Mouse (Mus musculus): ENCODE results near the gene Sgcb. TPM values are rescaled to one million over a fixed set of nuclear protein-coding genes. Genes with fewer than 3 reads are reported as not detected.

The Sgcb gene
- polyA plus RNA-seq, 1 experiment, result 21.7 TPM

DNA sequence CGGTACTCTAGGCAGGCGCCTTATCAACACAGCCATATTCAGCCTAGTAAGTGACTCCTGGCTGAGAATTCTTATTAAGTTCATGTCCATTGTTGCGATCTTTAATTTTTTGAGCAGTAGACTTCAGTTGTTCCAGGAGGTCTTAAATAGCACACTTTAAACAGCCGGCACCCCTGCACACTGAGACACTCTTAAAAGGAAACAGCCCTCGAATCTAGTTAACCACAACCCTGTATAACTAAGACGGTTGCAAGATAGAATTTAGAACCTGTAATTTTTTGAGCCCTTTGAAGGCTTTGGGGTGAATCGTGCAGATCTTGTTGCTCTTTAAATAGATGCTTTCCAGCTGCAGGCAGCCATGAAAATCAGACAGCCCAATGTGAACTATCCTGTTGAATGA is 32.4 kb downstream of the Sgcb start:
- Histone ChIP-seq H3K27ac (ENCODE audit: control insufficient read depth, insufficient read depth, low read depth, low read length) (no peak overlapping the region), H3K27me3 (ENCODE audit: control insufficient read depth, insufficient read depth, low read length) (no peaks in the 10 kb centered on the region), H3K4me1 (ENCODE audit: control insufficient read depth, insufficient read depth, low read length) (no peaks in the 10 kb centered on the region), H3K4me3 (ENCODE audit: control insufficient read depth, low read depth, low read length) (no peak overlapping the region), H3K36me3 (ENCODE audit: control insufficient read depth, insufficient read depth, low read length) (no peaks in the 10 kb centered on the region)
- TF ChIP-seq CTCF (IDR thresholded peaks at IDR 0.05; ENCODE audit: control insufficient read depth, insufficient read depth, insufficient replicate concordance, low read depth, low read length) (no peak), POLR2A (IDR thresholded peaks at IDR 0.05; ENCODE audit: control insufficient read depth, low read depth, low read length) (no peak)

- H3K27me3 ChIP-seq (ENCODE audit: control insufficient read depth, insufficient read depth, low read length), result no peaks in the 10 kb centered on the region
- no peaks in the 10 kb centered on the region for H3K4me1 ChIP-seq (ENCODE audit: control insufficient read depth, insufficient read depth, low read length)
- TF ChIP-seq POLR2A (IDR thresholded peaks at IDR 0.05; ENCODE audit: control insufficient read depth, low read depth, low read length), result no peak
- TF ChIP-seq CTCF (IDR thresholded peaks at IDR 0.05; ENCODE audit: control insufficient read depth, insufficient read depth, insufficient replicate concordance, low read depth, low read length), result no peak
- H3K36me3 ChIP-seq (ENCODE audit: control insufficient read depth, insufficient read depth, low read length), result no peaks in the 10 kb centered on the region
- H3K27ac ChIP-seq (ENCODE audit: control insufficient read depth, insufficient read depth, low read depth, low read length), result no peak overlapping the region
- H3K4me3 ChIP-seq (ENCODE audit: control insufficient read depth, low read depth, low read length), result no peak overlapping the region
Measured at GRCm38 (mm10) chr5:73613296-73613695, 34.3 kb downstream of the Sgcb start.

DNA sequence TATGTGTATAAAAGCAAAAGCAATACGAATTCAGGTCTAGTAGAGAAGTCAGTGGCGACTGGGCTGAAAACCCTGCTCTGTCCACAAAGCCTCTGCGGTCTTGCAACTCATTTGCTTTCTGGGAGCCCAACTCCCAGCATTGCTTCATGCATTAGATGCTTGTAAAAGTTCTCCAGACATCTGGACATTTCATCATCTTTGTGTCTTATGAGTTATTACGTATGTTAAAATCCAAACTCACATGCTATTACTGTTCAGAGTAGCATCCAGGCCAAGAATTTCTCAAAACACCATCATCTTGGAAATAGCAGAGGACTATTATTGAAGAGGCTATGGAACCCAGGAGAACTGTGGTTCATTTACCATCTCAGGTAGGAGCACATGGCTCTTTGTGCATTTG is 36.5 kb downstream of the Sgcb start:
- H3K4me1 ChIP-seq (ENCODE audit: control insufficient read depth, insufficient read depth, low read length), result no peaks in the 10 kb centered on the region
- no peaks in the 10 kb centered on the region for H3K36me3 ChIP-seq (ENCODE audit: control insufficient read depth, insufficient read depth, low read length)
- no peak overlapping the region for H3K27ac ChIP-seq (ENCODE audit: control insufficient read depth, insufficient read depth, low read depth, low read length)
- TF ChIP-seq POLR2A (IDR thresholded peaks at IDR 0.05; ENCODE audit: control insufficient read depth, low read depth, low read length) (no peak), CTCF (IDR thresholded peaks at IDR 0.05; ENCODE audit: control insufficient read depth, insufficient read depth, insufficient replicate concordance, low read depth, low read length) (no peak)
- H3K27me3 ChIP-seq (ENCODE audit: control insufficient read depth, insufficient read depth, low read length), result no peaks in the 10 kb centered on the region
- no peak overlapping the region for H3K4me3 ChIP-seq (ENCODE audit: control insufficient read depth, low read depth, low read length)

DNA sequence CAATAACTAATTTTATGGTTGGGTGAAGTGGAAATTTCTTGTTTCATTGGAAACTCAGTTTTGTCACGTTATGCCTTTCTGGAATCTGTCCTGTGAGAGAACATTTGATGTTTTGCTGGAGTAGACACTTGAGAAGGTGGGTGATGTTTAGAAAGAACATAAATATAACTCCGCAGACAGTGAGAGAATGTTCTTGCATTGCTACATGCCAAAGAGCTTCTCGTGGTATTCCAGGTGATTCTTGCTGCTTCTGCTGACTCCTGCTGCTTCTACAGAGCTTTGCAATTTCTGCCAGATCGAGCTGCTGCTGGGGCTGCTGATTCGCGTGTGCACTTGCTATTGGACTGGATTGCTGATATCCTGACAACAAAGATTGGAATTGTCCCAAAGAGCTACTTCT is 42.6 kb downstream of the Sgcb start:
- Histone ChIP-seq H3K4me3 (ENCODE audit: control insufficient read depth, low read depth, low read length) (no peak overlapping the region), H3K27ac (ENCODE audit: control insufficient read depth, insufficient read depth, low read depth, low read length) (no peak overlapping the region), H3K36me3 (ENCODE audit: control insufficient read depth, insufficient read depth, low read length) (no peaks in the 10 kb centered on the region), H3K27me3 (ENCODE audit: control insufficient read depth, insufficient read depth, low read length) (no peaks in the 10 kb centered on the region), H3K4me1 (ENCODE audit: control insufficient read depth, insufficient read depth, low read length) (no peaks in the 10 kb centered on the region)
- TF ChIP-seq POLR2A (IDR thresholded peaks at IDR 0.05; ENCODE audit: control insufficient read depth, low read depth, low read length), result no peak
- TF ChIP-seq CTCF (IDR thresholded peaks at IDR 0.05; ENCODE audit: control insufficient read depth, insufficient read depth, insufficient replicate concordance, low read depth, low read length), result no peak

GRCm38 (mm10) chr5:73604542-73604941 is 43.0 kb downstream of the Sgcb start:
- no peak for TF ChIP-seq POLR2A (IDR thresholded peaks at IDR 0.05; ENCODE audit: control insufficient read depth, low read depth, low read length)
- Histone ChIP-seq H3K36me3 (ENCODE audit: control insufficient read depth, insufficient read depth, low read length) (no peaks in the 10 kb centered on the region), H3K27me3 (ENCODE audit: control insufficient read depth, insufficient read depth, low read length) (no peaks in the 10 kb centered on the region), H3K27ac (ENCODE audit: control insufficient read depth, insufficient read depth, low read depth, low read length) (no peak overlapping the region), H3K4me1 (ENCODE audit: control insufficient read depth, insufficient read depth, low read length) (no peaks in the 10 kb centered on the region), H3K4me3 (ENCODE audit: control insufficient read depth, low read depth, low read length) (no peak overlapping the region)

DNA sequence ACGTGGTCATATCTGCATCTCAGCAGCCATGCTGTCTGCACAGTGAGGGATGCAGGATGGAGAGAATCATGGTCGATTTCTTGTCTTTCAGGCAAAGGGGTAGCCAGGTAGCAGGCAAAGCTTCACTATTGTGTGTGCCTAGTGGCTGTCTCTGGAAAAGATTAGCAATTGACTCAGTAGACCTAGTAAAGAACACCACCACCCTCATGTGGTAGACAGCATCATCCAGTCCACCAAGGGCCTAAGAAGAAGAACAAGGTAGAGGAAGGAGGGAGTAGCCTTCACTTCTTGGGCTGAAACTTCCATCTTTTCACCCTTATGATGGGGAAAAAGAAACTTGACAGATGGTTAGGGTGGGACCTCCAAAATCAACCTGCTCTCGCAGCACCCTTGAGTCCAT is 44.7 kb downstream of the Sgcb start:
- TF ChIP-seq CTCF (IDR thresholded peaks at IDR 0.05; ENCODE audit: control insufficient read depth, insufficient read depth, insufficient replicate concordance, low read depth, low read length), result no peak
- no peak for TF ChIP-seq POLR2A (IDR thresholded peaks at IDR 0.05; ENCODE audit: control insufficient read depth, low read depth, low read length)
- Histone ChIP-seq H3K4me1 (ENCODE audit: control insufficient read depth, insufficient read depth, low read length) (no peaks in the 10 kb centered on the region), H3K27me3 (ENCODE audit: control insufficient read depth, insufficient read depth, low read length) (no peaks in the 10 kb centered on the region), H3K36me3 (ENCODE audit: control insufficient read depth, insufficient read depth, low read length) (no peaks in the 10 kb centered on the region), H3K4me3 (ENCODE audit: control insufficient read depth, low read depth, low read length) (no peak overlapping the region), H3K27ac (ENCODE audit: control insufficient read depth, insufficient read depth, low read depth, low read length) (no peak overlapping the region)

GRCm38 (mm10) chr5:73601361-73601763 is 46.2 kb downstream of the Sgcb start:
- Histone ChIP-seq H3K27me3 (ENCODE audit: control insufficient read depth, insufficient read depth, low read length) (no peaks in the 10 kb centered on the region), H3K4me3 (ENCODE audit: control insufficient read depth, low read depth, low read length) (no peak overlapping the region), H3K27ac (ENCODE audit: control insufficient read depth, insufficient read depth, low read depth, low read length) (no peak overlapping the region), H3K4me1 (ENCODE audit: control insufficient read depth, insufficient read depth, low read length) (no peaks in the 10 kb centered on the region), H3K36me3 (ENCODE audit: control insufficient read depth, insufficient read depth, low read length) (no peaks in the 10 kb centered on the region)
- TF ChIP-seq POLR2A (IDR thresholded peaks at IDR 0.05; ENCODE audit: control insufficient read depth, low read depth, low read length) (no peak), CTCF (IDR thresholded peaks at IDR 0.05; ENCODE audit: control insufficient read depth, insufficient read depth, insufficient replicate concordance, low read depth, low read length) (no peak)

- Histone ChIP-seq H3K4me1 (ENCODE audit: control insufficient read depth, insufficient read depth, low read length) (no peaks in the 10 kb centered on the region), H3K4me3 (ENCODE audit: control insufficient read depth, low read depth, low read length) (no peak overlapping the region), H3K27me3 (ENCODE audit: control insufficient read depth, insufficient read depth, low read length) (no peaks in the 10 kb centered on the region), H3K36me3 (ENCODE audit: control insufficient read depth, insufficient read depth, low read length) (no peaks in the 10 kb centered on the region), H3K27ac (ENCODE audit: control insufficient read depth, insufficient read depth, low read depth, low read length) (no peak overlapping the region)
- no peak for TF ChIP-seq CTCF (IDR thresholded peaks at IDR 0.05; ENCODE audit: control insufficient read depth, insufficient read depth, insufficient replicate concordance, low read depth, low read length)
Measured at GRCm38 (mm10) chr5:73599991-73600390, 47.6 kb downstream of the Sgcb start.
